Mouse (Mus musculus) ES-Bruce4 (cell line): Measurements from ENCODE around the gene Rho. TPM values are rescaled to one million over a fixed set of nuclear protein-coding genes. Genes with fewer than 3 reads are reported as not detected.

Experiments
- H3K27ac ChIP-seq: 2 replicates; pipeline ENCODE4 v1.5.1; 2012; ENCODE audit warnings: low read length, inconsistent platforms; ENCODE audit not compliant: insufficient read depth
- H3K27me3 ChIP-seq: 2 replicates; pipeline ENCODE4 v1.6.1; 2012; ENCODE audit warnings: mild to moderate bottlenecking, low read length, inconsistent platforms; ENCODE audit not compliant: control insufficient read depth, poor library complexity, insufficient read depth, severe bottlenecking
- H3K36me3 ChIP-seq: 2 replicates; pipeline ENCODE4 v1.6.1; 2012; ENCODE audit warnings: inconsistent platforms, mild to moderate bottlenecking, low read length, moderate library complexity; ENCODE audit not compliant: control insufficient read depth, poor library complexity, insufficient read depth, severe bottlenecking
- H3K4me1 ChIP-seq: one replicate; pipeline ENCODE4 v1.8.1; 2011; ENCODE audit warnings: low read length; ENCODE audit not compliant: control insufficient read depth, insufficient read depth
- H3K4me3 ChIP-seq: 2 replicates; pipeline ENCODE4 v1.5.1; 2011; ENCODE audit warnings: low read depth, mild to moderate bottlenecking, low read length
- H3K9ac ChIP-seq: 2 replicates; pipeline ENCODE4 v1.6.1; 2012; ENCODE audit warnings: low read depth, mild to moderate bottlenecking, inconsistent platforms; ENCODE audit not compliant: poor library complexity, severe bottlenecking
- H3K9me3 ChIP-seq: replicated peaks from 2 replicates; pipeline ENCODE4 v1.6.1; 2012; ENCODE audit warnings: mild to moderate bottlenecking, low read length, inconsistent platforms; ENCODE audit not compliant: control insufficient read depth, poor library complexity, insufficient read depth, severe bottlenecking
- CTCF ChIP-seq: IDR thresholded peaks from one replicate; pipeline ENCODE4 v1.8.1; 2011; ENCODE audit warnings: low read depth, low read length
- EP300 ChIP-seq: IDR thresholded peaks from 2 replicates; pipeline ENCODE4 v1.6.1; 2011; ENCODE audit warnings: low read depth, low read length; ENCODE audit not compliant: insufficient read depth
- POLR2A ChIP-seq: IDR thresholded peaks from one replicate; pipeline ENCODE4 v1.8.1; 2011; ENCODE audit warnings: low read length; ENCODE audit not compliant: insufficient read depth
- polyA plus RNA-seq: library from polyadenylated mRNA; stranded (reverse); fragments of >200 nt; gene quantifications from 2 replicates; pipeline ENCODE4 v1.2.4, GENCODE M21; 2011; ENCODE audit warnings: low read depth; ENCODE audit not compliant: missing spikeins, insufficient read depth, insufficient read length

The Rho gene
- polyA plus RNA-seq, 1 experiment = 0.46 TPM

- TF ChIP-seq CTCF (no peak), EP300 (no peak), POLR2A (no peak)
- Histone ChIP-seq H3K27ac (no peak overlapping the region), H3K36me3 (no peaks in the 10 kb centered on the region), H3K4me1 (no peaks in the 10 kb centered on the region), H3K27me3 (no peaks in the 10 kb centered on the region), H3K4me3 (no peak overlapping the region), H3K9ac (no peak overlapping the region), H3K9me3 (no peaks in the 10 kb centered on the region)
Observed at GRCm38 (mm10) chr6:115955169-115955568, 23.6 kb downstream of the Rho start.

- Histone ChIP-seq H3K36me3 (no peaks in the 10 kb centered on the region), H3K27me3 (no peaks in the 10 kb centered on the region), H3K4me1 (no peaks in the 10 kb centered on the region), H3K27ac (no peak overlapping the region), H3K9me3 (no peaks in the 10 kb centered on the region), H3K9ac (no peak overlapping the region), H3K4me3 (no peak overlapping the region)
- TF ChIP-seq EP300 (no peak), CTCF (no peak), POLR2A (no peak)
Observed at GRCm38 (mm10) chr6:115955664-115956063, 24.1 kb downstream of the Rho start.

GRCm38 (mm10) chr6:115956418-115956921 lies 24.9 kb downstream of the Rho start:
- no peak overlapping the region for H3K9ac ChIP-seq

GRCm38 (mm10) chr6:115956922-115957601 lies 25.5 kb downstream of the Rho start:
- H3K27me3 ChIP-seq = no peaks in the 10 kb centered on the region
- no peak overlapping the region for H3K4me3 ChIP-seq
- no peaks in the 10 kb centered on the region for H3K9me3 ChIP-seq
- H3K36me3 ChIP-seq = no peaks in the 10 kb centered on the region
- H3K4me1 ChIP-seq = no peaks in the 10 kb centered on the region
- H3K9ac ChIP-seq = no peak overlapping the region
- no peak overlapping the region for H3K27ac ChIP-seq
- TF ChIP-seq POLR2A (no peak), EP300 (no peak), CTCF (no peak)

More at GRCm38 (mm10) chr6:115956418-115956921, 24.9 kb downstream of the Rho start:
- no peak for TF ChIP-seq EP300
- no peak for TF ChIP-seq POLR2A
- TF ChIP-seq CTCF = no peak
- Histone ChIP-seq H3K9me3 (no peaks in the 10 kb centered on the region), H3K36me3 (no peaks in the 10 kb centered on the region), H3K4me1 (no peaks in the 10 kb centered on the region), H3K4me3 (no peak overlapping the region), H3K27me3 (no peaks in the 10 kb centered on the region), H3K27ac (no peak overlapping the region)

- no peak overlapping the region for H3K4me3 ChIP-seq
Observed at GRCm38 (mm10) chr6:115957681-115958080, 26.1 kb downstream of the Rho start.

GRCm38 (mm10) chr6:115958445-115958844 lies 26.9 kb downstream of the Rho start:
- H3K27ac ChIP-seq = no peak overlapping the region
- H3K9me3 ChIP-seq = no peaks in the 10 kb centered on the region
- H3K4me3 ChIP-seq = no peak overlapping the region
- no peaks in the 10 kb centered on the region for H3K4me1 ChIP-seq
- H3K36me3 ChIP-seq = no peaks in the 10 kb centered on the region
- H3K9ac ChIP-seq = no peak overlapping the region
- no peaks in the 10 kb centered on the region for H3K27me3 ChIP-seq
- TF ChIP-seq EP300 = no peak
- TF ChIP-seq POLR2A = no peak
- no peak for TF ChIP-seq CTCF

More at GRCm38 (mm10) chr6:115957681-115958080, 26.1 kb downstream of the Rho start:
- Histone ChIP-seq H3K4me1 (no peaks in the 10 kb centered on the region), H3K27me3 (no peaks in the 10 kb centered on the region), H3K9me3 (no peaks in the 10 kb centered on the region), H3K27ac (no peak overlapping the region), H3K36me3 (no peaks in the 10 kb centered on the region), H3K9ac (no peak overlapping the region)
- TF ChIP-seq CTCF (no peak), POLR2A (no peak), EP300 (no peak)
